Mouse (Mus musculus): Measurements from ENCODE around the gene Alg6. TPM values are rescaled to one million over a fixed set of nuclear protein-coding genes. Genes with fewer than 3 reads are reported as not detected.

Alg6 gene
- 4.2 and 5.0 TPM in 2 replicates for polyA plus RNA-seq (2012; rRNA removed)

- H3K4me3 ChIP-seq (ENCODE audit: insufficient read depth, low read depth, low read length), result peak within 1 kb of the TSS; percentile 74
- TF ChIP-seq POLR2A (IDR thresholded peaks at IDR 0.05; ENCODE audit: low read depth, low read length), result no peak
- peak; percentile 97 for DNase-seq
- no peaks in the 10 kb centered on the region for H3K4me1 ChIP-seq (ENCODE audit: control insufficient read depth, insufficient read depth, low read length)
- H3K36me3 ChIP-seq (ENCODE audit: control insufficient read depth, insufficient read depth, low read length), result no peaks in the 10 kb centered on the region
- H3K27ac ChIP-seq (ENCODE audit: insufficient read depth, low read depth, low read length), result no peak within 1 kb of the TSS
- no peaks in the 10 kb centered on the region for H3K27me3 ChIP-seq (replicated peaks; ENCODE audit: control insufficient read depth, insufficient read depth, low read length)
- WGBS, result 3% methylated on average over 46 of the region's 46 CpGs
These were observed at the start of gene Alg6 for GRCm38 (mm10) chr4:99714904-99715782. Alg6 (plus strand) TSS chr4:99715664.

- Histone ChIP-seq H3K4me1 (ENCODE audit: control insufficient read depth, insufficient read depth, low read length) (no peaks in the 10 kb centered on the region), H3K4me3 (ENCODE audit: insufficient read depth, low read depth, low read length) (no peak overlapping the region), H3K36me3 (ENCODE audit: control insufficient read depth, insufficient read depth, low read length) (no peaks in the 10 kb centered on the region), H3K27me3 (replicated peaks; ENCODE audit: control insufficient read depth, insufficient read depth, low read length) (no peaks in the 10 kb centered on the region; the same call in 1 of the 2 replicates), H3K27ac (ENCODE audit: insufficient read depth, low read depth, low read length) (no peak overlapping the region)
- WGBS, result 93% methylated on average over 7 of the region's 7 CpGs
- no peak for TF ChIP-seq CTCF (conservative IDR thresholded peaks at IDR 0.05; ENCODE audit: insufficient read depth, insufficient read length, low read depth, low read length)
- TF ChIP-seq POLR2A (IDR thresholded peaks at IDR 0.05; ENCODE audit: low read depth, low read length), result no peak
- DNase-seq, result no peak
These were observed 45.1 kb upstream of the Alg6 start for GRCm38 (mm10) chr4:99670203-99670851.

GRCm38 (mm10) chr4:99675191-99675590, 40.3 kb upstream of the Alg6 start:
- Histone ChIP-seq H3K36me3 (ENCODE audit: control insufficient read depth, insufficient read depth, low read length) (no peaks in the 10 kb centered on the region), H3K27me3 (replicated peaks; ENCODE audit: control insufficient read depth, insufficient read depth, low read length) (no peaks in the 10 kb centered on the region), H3K4me3 (ENCODE audit: insufficient read depth, low read depth, low read length) (no peak overlapping the region), H3K4me1 (ENCODE audit: control insufficient read depth, insufficient read depth, low read length) (no peaks in the 10 kb centered on the region), H3K27ac (ENCODE audit: insufficient read depth, low read depth, low read length) (no peak overlapping the region)
- no peak for DNase-seq
- no peak for TF ChIP-seq CTCF (conservative IDR thresholded peaks at IDR 0.05; ENCODE audit: insufficient read depth, insufficient read length, low read depth, low read length)
- no peak for TF ChIP-seq POLR2A (IDR thresholded peaks at IDR 0.05; ENCODE audit: low read depth, low read length)

GRCm38 (mm10) chr4:99683941-99684340, 31.5 kb upstream of the Alg6 start:
- Histone ChIP-seq H3K4me3 (ENCODE audit: insufficient read depth, low read depth, low read length) (no peak overlapping the region), H3K27ac (ENCODE audit: insufficient read depth, low read depth, low read length) (no peak overlapping the region)
- no peak for DNase-seq

GRCm38 (mm10) chr4:99686308-99686707, 29.2 kb upstream of the Alg6 start:
- no peak for DNase-seq
- H3K4me1 ChIP-seq (ENCODE audit: control insufficient read depth, insufficient read depth, low read length), result no peaks in the 10 kb centered on the region
- no peaks in the 10 kb centered on the region for H3K27me3 ChIP-seq (replicated peaks; ENCODE audit: control insufficient read depth, insufficient read depth, low read length)
- no peak for TF ChIP-seq POLR2A (IDR thresholded peaks at IDR 0.05; ENCODE audit: low read depth, low read length)
- no peak for TF ChIP-seq CTCF (conservative IDR thresholded peaks at IDR 0.05; ENCODE audit: insufficient read depth, insufficient read length, low read depth, low read length)
- H3K27ac ChIP-seq (ENCODE audit: insufficient read depth, low read depth, low read length), result no peak overlapping the region
- WGBS, result 53% methylated on average over 5 of the region's 5 CpGs
- H3K4me3 ChIP-seq (ENCODE audit: insufficient read depth, low read depth, low read length), result no peak overlapping the region
- H3K36me3 ChIP-seq (ENCODE audit: control insufficient read depth, insufficient read depth, low read length), result no peaks in the 10 kb centered on the region

More at GRCm38 (mm10) chr4:99683941-99684340, 31.5 kb upstream of the Alg6 start:
- H3K4me1 ChIP-seq (ENCODE audit: control insufficient read depth, insufficient read depth, low read length), result no peaks in the 10 kb centered on the region
- no peaks in the 10 kb centered on the region for H3K36me3 ChIP-seq (ENCODE audit: control insufficient read depth, insufficient read depth, low read length)
- no peaks in the 10 kb centered on the region for H3K27me3 ChIP-seq (replicated peaks; ENCODE audit: control insufficient read depth, insufficient read depth, low read length)
- TF ChIP-seq CTCF (conservative IDR thresholded peaks at IDR 0.05; ENCODE audit: insufficient read depth, insufficient read length, low read depth, low read length) (no peak), POLR2A (IDR thresholded peaks at IDR 0.05; ENCODE audit: low read depth, low read length) (no peak)
- WGBS, result 78% methylated on average over 6 of the region's 6 CpGs

GRCm38 (mm10) chr4:99712583-99713183, 2.8 kb upstream of the Alg6 start:
- Histone ChIP-seq H3K36me3 (ENCODE audit: control insufficient read depth, insufficient read depth, low read length) (no peaks in the 10 kb centered on the region), H3K4me3 (ENCODE audit: insufficient read depth, low read depth, low read length) (no peak overlapping the region)
- 90% methylated on average over 6 of the region's 6 CpGs for WGBS

GRCm38 (mm10) chr4:99713971-99714370, 1.5 kb upstream of the Alg6 start:
- Histone ChIP-seq H3K4me3 (ENCODE audit: insufficient read depth, low read depth, low read length) (no peak overlapping the region), H3K36me3 (ENCODE audit: control insufficient read depth, insufficient read depth, low read length) (no peaks in the 10 kb centered on the region), H3K27ac (ENCODE audit: insufficient read depth, low read depth, low read length) (no peak overlapping the region), H3K4me1 (ENCODE audit: control insufficient read depth, insufficient read depth, low read length) (no peaks in the 10 kb centered on the region), H3K27me3 (replicated peaks; ENCODE audit: control insufficient read depth, insufficient read depth, low read length) (no peaks in the 10 kb centered on the region)
- TF ChIP-seq CTCF (conservative IDR thresholded peaks at IDR 0.05; ENCODE audit: insufficient read depth, insufficient read length, low read depth, low read length) (no peak), POLR2A (IDR thresholded peaks at IDR 0.05; ENCODE audit: low read depth, low read length) (no peak)
- DNase-seq, result no peak
- 91% methylated on average over 6 of the region's 6 CpGs for WGBS

More at GRCm38 (mm10) chr4:99712583-99713183, 2.8 kb upstream of the Alg6 start:
- H3K27me3 ChIP-seq (replicated peaks; ENCODE audit: control insufficient read depth, insufficient read depth, low read length), result no peaks in the 10 kb centered on the region
- no peak overlapping the region for H3K27ac ChIP-seq (ENCODE audit: insufficient read depth, low read depth, low read length)
- TF ChIP-seq POLR2A (IDR thresholded peaks at IDR 0.05; ENCODE audit: low read depth, low read length) (no peak), CTCF (conservative IDR thresholded peaks at IDR 0.05; ENCODE audit: insufficient read depth, insufficient read length, low read depth, low read length) (no peak)
- no peak for DNase-seq
- H3K4me1 ChIP-seq (ENCODE audit: control insufficient read depth, insufficient read depth, low read length), result no peaks in the 10 kb centered on the region
